In the genomic region with DNA sequence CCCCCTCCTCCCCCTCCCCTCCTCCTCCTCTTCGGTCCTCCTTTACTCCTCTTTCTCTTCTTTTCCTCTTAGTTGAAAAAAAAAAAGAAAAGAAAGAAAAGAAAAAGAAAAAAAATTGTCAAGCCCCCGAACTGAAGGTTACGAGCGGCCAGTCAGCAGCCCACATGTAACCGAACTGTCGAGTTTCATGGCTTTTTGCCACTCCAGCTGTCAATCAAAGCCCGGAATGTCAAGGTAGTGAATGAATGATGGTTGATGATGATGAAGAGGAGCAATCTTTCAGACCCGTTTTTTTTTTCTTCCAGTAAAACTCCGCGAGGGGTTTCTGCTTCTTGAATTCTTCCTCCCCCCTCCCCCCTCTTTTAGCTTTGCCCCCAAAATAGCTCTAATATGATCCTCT, we compare ENCODE assay signal across 8 mouse cellular contexts. TPM values are rescaled to one million over a fixed set of nuclear protein-coding genes. Genes with fewer than 3 reads are reported as not detected.
DNase-seq lines count a peak whose midpoint lies in the region; ATAC-seq and TF ChIP-seq lines count a peak whose summit lies in the region.

No protein-coding gene starts in this region.

- no peak for TF ChIP-seq CTCF in cortical plate, adult 2 months (IDR thresholded peaks at IDR 0.05; ENCODE audit: extremely low read depth, insufficient read depth, low read length)
- no peak for TF ChIP-seq CTCF in liver, embryonic 14.5 days (IDR thresholded peaks at IDR 0.05; ENCODE audit: low read depth)
- TF ChIP-seq CTCF in stomach, postnatal 0 days (IDR thresholded peaks at IDR 0.05; ENCODE audit: low read depth), result no peak

- peak overlapping the region; percentile 72; the same call in 1 of the 2 replicates for H3K27ac ChIP-seq in cortical plate, adult 2 months (ENCODE audit: insufficient read depth, low read length)
- no peak overlapping the region for H3K27ac ChIP-seq in liver, embryonic 14.5 days
- H3K27ac ChIP-seq in stomach, postnatal 0 days (replicated peaks), result peak overlapping the region; percentile 95

- no peaks in the 10 kb centered on the region for H3K36me3 ChIP-seq in liver, embryonic 14.5 days (replicated peaks; ENCODE audit: control insufficient read depth, insufficient read depth, low read depth)
- H3K36me3 ChIP-seq in stomach, postnatal 0 days (ENCODE audit: control insufficient read depth, insufficient read depth, low read length), result no peaks in the 10 kb centered on the region

- WGBS in liver, embryonic 14.5 days (ENCODE audit: insufficient replicate concordance), result 1% methylated on average over 10 of the region's 10 CpGs
- 0% methylated on average over 10 of the region's 10 CpGs for WGBS in stomach, postnatal 0 days

- no peaks in the 10 kb centered on the region for H3K9me3 ChIP-seq in liver, embryonic 14.5 days (ENCODE audit: control insufficient read depth, low read length)
- H3K9me3 ChIP-seq in stomach, postnatal 0 days (ENCODE audit: control insufficient read depth, low read length), result no peaks in the 10 kb centered on the region

- peak overlapping the region; percentile 78 for H3K4me3 ChIP-seq in cortical plate, adult 2 months (ENCODE audit: insufficient read depth, low read length)
- H3K4me3 ChIP-seq in liver, embryonic 14.5 days (ENCODE audit: insufficient read depth in 1 of 2, low read depth in 2 of 2, low read length in 2 of 2), result peak overlapping the region; percentile 46 to 53
- peak overlapping the region; percentile 70 for H3K4me3 ChIP-seq in stomach, postnatal 0 days (ENCODE audit: low read depth, low read length)

- H3K27me3 ChIP-seq in liver, embryonic 14.5 days (ENCODE audit: control insufficient read depth, insufficient read depth, low read length), result peaks cover 92% of the 10 kb centered on the region
- H3K27me3 ChIP-seq in stomach, postnatal 0 days (ENCODE audit: control insufficient read depth, insufficient read depth, low read length), result no peaks in the 10 kb centered on the region

- no peak for TF ChIP-seq POLR2A in cortical plate, adult 2 months (IDR thresholded peaks at IDR 0.05; ENCODE audit: extremely low read depth, insufficient read depth, low read length)

- TF ChIP-seq EP300 in liver, embryonic 14.5 days (IDR thresholded peaks at IDR 0.05; ENCODE audit: low read depth), result no peak
- no peak for TF ChIP-seq EP300 in stomach, postnatal 0 days (optimal IDR thresholded peaks at IDR 0.05)

- DNase-seq in heart, adult 11 months, result peak; percentile 91
- DNase-seq in heart, postnatal 36 days, result no peak
- peak; percentile 34 to 64 for DNase-seq in heart, postnatal 14 days
- no peak for DNase-seq in liver, embryonic 14.5 days (ENCODE audit: low read depth in 3 of 3, low spot score in 3 of 3)
- DNase-seq in stomach, postnatal 0 days (ENCODE audit: low spot score), result peak; percentile 48
- no peak for DNase-seq in thymus, postnatal 0 days (ENCODE audit: low spot score)
- DNase-seq in layer of hippocampus, postnatal 10 days (ENCODE audit: low spot score in 2 of 2), result no peak

- intact Hi-C loops in heart, postnatal 36 days (cut with DNase I), result loop anchor here (2.0 kb wide), 1 partner anchor 550 kb away; no protein-coding TSS in a partner anchor
- intact Hi-C loops in heart, postnatal 14 days (cut with DNase I), result loop anchor here (10.0 kb wide), 1 partner anchor 1440 kb away; no protein-coding TSS in a partner anchor

- no peak for ATAC-seq in liver, embryonic 14.5 days (ENCODE audit: insufficient read depth)
- no peak for ATAC-seq in stomach, postnatal 0 days (ENCODE audit: low FRiP score, low TSS enrichment)

- no peak overlapping the region for H3K9ac ChIP-seq in liver, embryonic 14.5 days (replicated peaks)
- H3K9ac ChIP-seq in stomach, postnatal 0 days (ENCODE audit: low read length), result peak overlapping the region; percentile 91

- no peaks in the 10 kb centered on the region for H3K4me1 ChIP-seq in cortical plate, adult 2 months (ENCODE audit: control insufficient read depth, insufficient read depth, low read length)
- no peaks in the 10 kb centered on the region for H3K4me1 ChIP-seq in liver, embryonic 14.5 days (replicated peaks; ENCODE audit: control insufficient read depth in 2 of 2, insufficient read depth in 2 of 2, low read length in 1 of 2)
- H3K4me1 ChIP-seq in stomach, postnatal 0 days (replicated peaks; ENCODE audit: control insufficient read depth, insufficient read depth), result no peaks in the 10 kb centered on the region

- peak overlapping the region; percentile 52 for H3K4me2 ChIP-seq in liver, embryonic 14.5 days (ENCODE audit: low read depth)
- peak overlapping the region; percentile 80 for H3K4me2 ChIP-seq in stomach, postnatal 0 days (replicated peaks; ENCODE audit: low read depth)

RNA-seq across cellular contexts. Expression of a gene that starts 0.6 kb away (rescaled TPM):
- 10 to 100 TPM; 20.8 to 27.4 TPM for total RNA-seq in heart, postnatal 36 days (2021)
- 62.9 and 86.1 TPM in 2 replicates for polyA plus RNA-seq in cortical plate, adult 2 months (2012; rRNA removed)
- total RNA-seq in heart, postnatal 14 days (2021), result 10 to 100 TPM; 19.9 to 21.3 TPM
- polyA plus RNA-seq in liver, embryonic 14.5 days (2012; rRNA removed), result 1.5 and 1.8 TPM in 2 replicates
- polyA plus RNA-seq in liver, embryonic 14.5 days (2014; fragmentation: Nextera tagmentation; extraction: Ambion mirVana), result 0.69 and 1.0 TPM in 2 replicates
- 17.7 and 20.2 TPM in 2 replicates for polyA plus RNA-seq in stomach, postnatal 0 days (2015; fragmentation: Nextera tagmentation; extraction: Ambion mirVana)
- 8.2 TPM in 2 replicates for polyA plus RNA-seq in thymus, postnatal 0 days (2015; fragmentation: Nextera tagmentation; extraction: Ambion mirVana)
- total RNA-seq in layer of hippocampus, postnatal 10 days (2021), result 10 to 100 TPM; 49.6 to 50.6 TPM

Comparison
In these comparisons a context has a peak if more than half of its experiments do, and no peak if none do; other contexts are left out.
1. DNase-seq: peak in heart, adult 11 months (single experiment), heart, postnatal 14 days (2 of 2) and stomach, postnatal 0 days (single experiment); none in heart, postnatal 36 days (0 of 2), liver, embryonic 14.5 days (0 of 3), thymus, postnatal 0 days (single experiment) and layer of hippocampus, postnatal 10 days (0 of 2).
2. Peak in every context shown above with its lines, with median percentiles within 50 percentile points of each other: H3K4me3 ChIP-seq.